Mouse (Mus musculus): ENCODE measurements at regions not wholly inside any gene's neighbourhood (a gene's known extent, or its start where the extent isn't known, plus 50 kb on each side); places are given as distances from the start of the nearest gene placed in this dataset.

DNA sequence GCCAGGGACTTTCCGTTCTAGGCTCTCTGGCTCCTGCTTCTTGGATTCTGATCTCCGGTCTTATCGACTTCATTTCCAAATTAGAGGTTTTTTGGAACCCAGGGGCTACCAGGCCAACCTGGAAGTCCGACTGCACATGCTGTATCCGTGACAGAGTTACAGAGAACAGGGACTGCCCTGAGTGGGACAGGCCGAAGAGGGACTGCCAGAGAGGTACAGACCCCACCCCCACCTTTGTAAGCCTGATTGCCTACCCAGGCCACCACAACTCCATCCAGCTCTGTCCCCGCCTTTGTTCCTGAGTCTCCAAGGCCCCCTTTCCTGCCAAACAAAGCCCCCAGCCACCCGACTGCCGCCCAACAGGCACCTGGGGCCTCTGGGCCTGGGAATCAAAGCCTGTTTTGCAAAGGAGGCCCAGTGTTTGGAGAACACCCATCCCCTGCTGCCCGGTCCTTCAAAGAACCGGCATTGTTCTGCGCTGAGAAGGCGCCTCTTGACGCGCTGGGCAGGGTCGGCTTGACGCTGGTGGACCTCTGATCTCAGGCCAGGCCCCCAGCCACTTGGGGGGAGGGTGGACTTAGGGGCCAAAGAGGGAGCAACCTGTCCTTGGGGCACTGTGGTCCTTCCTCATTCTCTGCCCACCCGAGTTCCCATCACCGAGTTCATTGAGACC lies 64.4 kb upstream of the Slc2a1 start:
- H3K9me3 ChIP-seq (replicated peaks), result no peaks in the 10 kb centered on the region
- H3K4me1 ChIP-seq (ENCODE audit: insufficient read depth, low read depth, low read length), result peaks cover 24% of the 10 kb centered on the region
- H3K4me3 ChIP-seq (ENCODE audit: low read depth, low read length), result no peak overlapping the region
- no peak for ATAC-seq (ENCODE audit: extremely low read depth, insufficient number of reproducible peaks, low FRiP score, poor library complexity, severe bottlenecking)
- DNase-seq (ENCODE audit: low spot score), result no peak
- no peaks in the 10 kb centered on the region for H3K36me3 ChIP-seq (replicated peaks)
- H3K27me3 ChIP-seq (ENCODE audit: insufficient read depth, low read length), result peaks cover 43% of the 10 kb centered on the region
- TF ChIP-seq GATA1 (IDR thresholded peaks at IDR 0.05; ENCODE audit: borderline replicate concordance, low read length) (no peak), TAL1 (conservative IDR thresholded peaks at IDR 0.05; ENCODE audit: low read depth, low read length) (no peak), CTCF (IDR thresholded peaks at IDR 0.05; ENCODE audit: low read depth, low read length) (no peak), GATA2 (IDR thresholded peaks at IDR 0.05; ENCODE audit: borderline replicate concordance, low read depth, low read length) (no peak), POLR2AphosphoS5 (IDR thresholded peaks at IDR 0.05; ENCODE audit: insufficient replicate concordance, low read depth, low read length) (no peak)

DNA sequence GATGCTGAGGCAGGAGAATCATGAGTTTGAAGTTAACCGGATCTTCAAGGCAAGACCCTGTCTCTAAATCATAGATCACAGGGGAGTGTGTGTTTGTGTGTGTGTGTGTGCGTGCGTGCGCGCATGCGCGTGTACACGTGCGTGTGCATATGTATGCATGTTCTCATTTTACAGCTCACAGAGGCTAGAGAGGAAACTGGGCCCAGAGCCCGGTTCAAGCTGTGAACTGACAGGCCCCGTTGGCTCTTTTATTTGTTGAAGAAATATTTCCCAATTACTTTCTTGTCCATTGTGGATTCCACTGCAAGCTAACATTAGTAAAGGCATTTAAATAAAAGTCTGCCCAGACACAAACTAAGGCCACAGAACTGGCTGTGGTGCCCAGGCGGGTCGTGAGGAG lies 63.7 kb upstream of the Slc2a1 start:
- DNase-seq (ENCODE audit: low spot score) (no peak), ATAC-seq (ENCODE audit: extremely low read depth, insufficient number of reproducible peaks, low FRiP score, poor library complexity, severe bottlenecking) (no peak)
- H3K9me3 ChIP-seq (replicated peaks), result no peaks in the 10 kb centered on the region
- H3K4me3 ChIP-seq (ENCODE audit: low read depth, low read length), result no peak overlapping the region
- peaks cover 29% of the 10 kb centered on the region for H3K4me1 ChIP-seq (ENCODE audit: insufficient read depth, low read depth, low read length)
- no peak for TF ChIP-seq TAL1 (conservative IDR thresholded peaks at IDR 0.05; ENCODE audit: low read depth, low read length)
- no peaks in the 10 kb centered on the region for H3K36me3 ChIP-seq (replicated peaks)
- H3K27me3 ChIP-seq (ENCODE audit: insufficient read depth, low read length), result peaks cover 43% of the 10 kb centered on the region

- H3K4me1 ChIP-seq (ENCODE audit: insufficient read depth, low read depth, low read length), result peaks cover 69% of the 10 kb centered on the region
- no peaks in the 10 kb centered on the region for H3K9me3 ChIP-seq (replicated peaks)
- TF ChIP-seq POLR2AphosphoS5 (IDR thresholded peaks at IDR 0.05; ENCODE audit: insufficient replicate concordance, low read depth, low read length), result no peak
- TF ChIP-seq CTCF (IDR thresholded peaks at IDR 0.05; ENCODE audit: low read depth, low read length), result no peak
- no peak for TF ChIP-seq GATA2 (IDR thresholded peaks at IDR 0.05; ENCODE audit: borderline replicate concordance, low read depth, low read length)
- no peak for TF ChIP-seq GATA1 (IDR thresholded peaks at IDR 0.05; ENCODE audit: borderline replicate concordance, low read length)
- TF ChIP-seq TAL1 (conservative IDR thresholded peaks at IDR 0.05; ENCODE audit: low read depth, low read length), result no peak
- H3K27me3 ChIP-seq (ENCODE audit: insufficient read depth, low read length), result peaks cover 13% of the 10 kb centered on the region
- ATAC-seq (ENCODE audit: extremely low read depth, insufficient number of reproducible peaks, low FRiP score, poor library complexity, severe bottlenecking) (no peak), DNase-seq (ENCODE audit: low spot score) (no peak)
- no peaks in the 10 kb centered on the region for H3K36me3 ChIP-seq (replicated peaks)
- H3K4me3 ChIP-seq (ENCODE audit: low read depth, low read length), result peak overlapping the region; percentile 6; the same call in 1 of the 2 replicates
Observed at GRCm38 (mm10) chr4:119050867-119051353, 57.6 kb upstream of the Slc2a1 start.

GRCm38 (mm10) chr4:119052537-119052936 lies 56.0 kb upstream of the Slc2a1 start:
- Histone ChIP-seq H3K9me3 (replicated peaks) (no peaks in the 10 kb centered on the region), H3K27me3 (ENCODE audit: insufficient read depth, low read length) (peaks cover 20% of the 10 kb centered on the region), H3K4me1 (ENCODE audit: insufficient read depth, low read depth, low read length) (peaks cover 67% of the 10 kb centered on the region), H3K4me3 (ENCODE audit: low read depth, low read length) (no peak overlapping the region), H3K36me3 (replicated peaks) (no peaks in the 10 kb centered on the region)
- TF ChIP-seq POLR2AphosphoS5 (IDR thresholded peaks at IDR 0.05; ENCODE audit: insufficient replicate concordance, low read depth, low read length), result no peak
- TF ChIP-seq TAL1 (conservative IDR thresholded peaks at IDR 0.05; ENCODE audit: low read depth, low read length), result no peak
- no peak for TF ChIP-seq GATA1 (IDR thresholded peaks at IDR 0.05; ENCODE audit: borderline replicate concordance, low read length)
- TF ChIP-seq GATA2 (IDR thresholded peaks at IDR 0.05; ENCODE audit: borderline replicate concordance, low read depth, low read length), result no peak
- no peak for TF ChIP-seq CTCF (IDR thresholded peaks at IDR 0.05; ENCODE audit: low read depth, low read length)
- ATAC-seq (ENCODE audit: extremely low read depth, insufficient number of reproducible peaks, low FRiP score, poor library complexity, severe bottlenecking) (no peak), DNase-seq (ENCODE audit: low spot score) (no peak)

DNA sequence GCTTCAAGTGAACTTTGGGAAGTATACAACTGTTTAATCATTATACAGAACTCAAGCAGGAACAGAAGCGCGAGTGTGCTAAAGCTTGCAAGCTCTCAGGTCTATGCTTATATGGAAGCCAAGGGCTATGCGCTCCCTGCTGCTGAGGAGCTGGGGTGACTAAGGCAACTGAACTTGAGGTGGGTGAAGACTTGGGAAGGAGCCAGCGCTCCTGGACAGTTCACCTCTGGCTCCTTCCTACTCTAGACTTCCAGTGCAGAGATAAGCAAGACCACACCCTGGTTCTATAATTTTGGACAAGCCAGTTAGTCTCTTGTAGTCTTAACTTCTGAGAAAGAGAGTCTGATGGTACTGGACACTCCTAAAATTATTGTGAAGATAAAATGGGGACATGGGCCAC lies 55.3 kb upstream of the Slc2a1 start:
- no peak for TF ChIP-seq POLR2AphosphoS5 (IDR thresholded peaks at IDR 0.05; ENCODE audit: insufficient replicate concordance, low read depth, low read length)
- TF ChIP-seq TAL1 (conservative IDR thresholded peaks at IDR 0.05; ENCODE audit: low read depth, low read length), result no peak
- no peak for TF ChIP-seq GATA2 (IDR thresholded peaks at IDR 0.05; ENCODE audit: borderline replicate concordance, low read depth, low read length)
- TF ChIP-seq CTCF (IDR thresholded peaks at IDR 0.05; ENCODE audit: low read depth, low read length), result no peak
- no peak for TF ChIP-seq GATA1 (IDR thresholded peaks at IDR 0.05; ENCODE audit: borderline replicate concordance, low read length)
- H3K36me3 ChIP-seq (replicated peaks), result no peaks in the 10 kb centered on the region
- DNase-seq (ENCODE audit: low spot score), result no peak
- peaks cover 21% of the 10 kb centered on the region for H3K27me3 ChIP-seq (ENCODE audit: insufficient read depth, low read length)
- no peak for ATAC-seq (ENCODE audit: extremely low read depth, insufficient number of reproducible peaks, low FRiP score, poor library complexity, severe bottlenecking)
- no peak overlapping the region; the same call in 1 of the 2 replicates for H3K4me3 ChIP-seq (ENCODE audit: low read depth, low read length)
- no peaks in the 10 kb centered on the region for H3K9me3 ChIP-seq (replicated peaks)
- peaks cover 64% of the 10 kb centered on the region for H3K4me1 ChIP-seq (ENCODE audit: insufficient read depth, low read depth, low read length)

- peaks cover 65% of the 10 kb centered on the region for H3K4me1 ChIP-seq (ENCODE audit: insufficient read depth, low read depth, low read length)
Observed at GRCm38 (mm10) chr4:119053680-119054079, 54.8 kb upstream of the Slc2a1 start.

More at GRCm38 (mm10) chr4:119053680-119054079, 54.8 kb upstream of the Slc2a1 start:
- Histone ChIP-seq H3K4me3 (ENCODE audit: low read depth, low read length) (peak overlapping the region; percentile 17; the same call in 1 of the 2 replicates), H3K36me3 (replicated peaks) (no peaks in the 10 kb centered on the region), H3K27me3 (ENCODE audit: insufficient read depth, low read length) (peaks cover 25% of the 10 kb centered on the region), H3K9me3 (replicated peaks) (no peaks in the 10 kb centered on the region)
- DNase-seq (ENCODE audit: low spot score) (no peak), ATAC-seq (ENCODE audit: extremely low read depth, insufficient number of reproducible peaks, low FRiP score, poor library complexity, severe bottlenecking) (0 out of 2 replicates have a peak, but pooled peaks have one; percentile 3)
- TF ChIP-seq TAL1 (conservative IDR thresholded peaks at IDR 0.05; ENCODE audit: low read depth, low read length) (no peak), GATA2 (IDR thresholded peaks at IDR 0.05; ENCODE audit: borderline replicate concordance, low read depth, low read length) (no peak), GATA1 (IDR thresholded peaks at IDR 0.05; ENCODE audit: borderline replicate concordance, low read length) (no peak), POLR2AphosphoS5 (IDR thresholded peaks at IDR 0.05; ENCODE audit: insufficient replicate concordance, low read depth, low read length) (no peak), CTCF (IDR thresholded peaks at IDR 0.05; ENCODE audit: low read depth, low read length) (no peak)
